Mouse (Mus musculus): Measurements from ENCODE around the gene Pth1r. TPM values are rescaled to one million over a fixed set of nuclear protein-coding genes. Genes with fewer than 3 reads are reported as not detected.

Gene Pth1r
- total RNA-seq, 2 experiments from 2014 or later: 9.1 TPM

GRCm38 (mm10) chr9:110725721-110726135 is 21.2 kb downstream of the Pth1r start:
- intact Hi-C loops (cut with DNase I): loop anchor here (5.0 kb wide), 1 partner anchor 227 kb away; the partner anchor contains the start of gene Lrrc2
- DNase-seq: peak; percentile 45 to 64

- no peak for DNase-seq
- intact Hi-C loops (cut with DNase I): loop anchor here (2.0 kb wide), 1 partner anchor 37 kb away; no protein-coding TSS in a partner anchor
Observed at GRCm38 (mm10) chr9:110722060-110722459, 24.9 kb downstream of the Pth1r start.

GRCm38 (mm10) chr9:110719977-110720376 is 27.0 kb downstream of the Pth1r start:
- intact Hi-C loops (cut with DNase I): loop anchor here (5.0 kb wide), 1 partner anchor 273 kb away; no protein-coding TSS in a partner anchor
- DNase-seq: no peak

GRCm38 (mm10) chr9:110718810-110719209 is 28.1 kb downstream of the Pth1r start:
- no peak for DNase-seq
- intact Hi-C loops (cut with DNase I): loop anchor here (5.0 kb wide), 1 partner anchor 272 kb away; no protein-coding TSS in a partner anchor

- intact Hi-C loops (cut with DNase I): loop anchor here (5.0 kb wide), 1 partner anchor 271 kb away; no protein-coding TSS in a partner anchor
- no peak for DNase-seq
Observed at GRCm38 (mm10) chr9:110718071-110718470, 28.9 kb downstream of the Pth1r start.

- peak; percentile 64 to 75 for DNase-seq
Observed at GRCm38 (mm10) chr9:110716775-110717174, 30.2 kb downstream of the Pth1r start.

GRCm38 (mm10) chr9:110715426-110715825 is 31.5 kb downstream of the Pth1r start:
- intact Hi-C loops (cut with DNase I): loop anchor here (5.0 kb wide), 1 partner anchor 268 kb away; no protein-coding TSS in a partner anchor
- DNase-seq: no peak

More at GRCm38 (mm10) chr9:110716775-110717174, 30.2 kb downstream of the Pth1r start:
- intact Hi-C loops (cut with DNase I): loop anchor here (1.0 to 5.0 kb wide), 3 partner anchors 65 to 269 kb away; no protein-coding TSS in a partner anchor

- intact Hi-C loops (cut with DNase I): loop anchor here (5.0 kb wide), 2 partner anchors 181 to 301 kb away; partner anchors contain the start of gene Setd2
- no peak for DNase-seq
Observed at GRCm38 (mm10) chr9:110713389-110713788, 33.6 kb downstream of the Pth1r start.

- DNase-seq: no peak
- intact Hi-C loops (cut with DNase I): loop anchor here (5.0 kb wide), 2 partner anchors 180 to 300 kb away; partner anchors contain the start of gene Setd2
Observed at GRCm38 (mm10) chr9:110712545-110712944, 34.4 kb downstream of the Pth1r start.

GRCm38 (mm10) chr9:110711996-110712395 is 34.9 kb downstream of the Pth1r start:
- DNase-seq: no peak
- intact Hi-C loops (cut with DNase I): loop anchor here (5.0 kb wide), 2 partner anchors 180 to 300 kb away; partner anchors contain the start of gene Setd2

- no peak for DNase-seq
- intact Hi-C loops (cut with DNase I): loop anchor here (5.0 kb wide), 2 partner anchors 179 to 299 kb away; partner anchors contain the start of gene Setd2
Observed at GRCm38 (mm10) chr9:110711532-110711931, 35.4 kb downstream of the Pth1r start.

GRCm38 (mm10) chr9:110709640-110710258 is 37.2 kb downstream of the Pth1r start:
- DNase-seq: peak; percentile 81 to 85
- intact Hi-C loops (cut with DNase I): loop anchor here (1.0 to 5.0 kb wide), 4 partner anchors 37 to 297 kb away; partner anchors contain the start of gene Setd2

GRCm38 (mm10) chr9:110706784-110707183 is 40.2 kb downstream of the Pth1r start:
- intact Hi-C loops (cut with DNase I): loop anchor here (5.0 kb wide), 1 partner anchor 34 kb away; no protein-coding TSS in a partner anchor
- no peak for DNase-seq

GRCm38 (mm10) chr9:110703951-110704350 is 43.0 kb downstream of the Pth1r start:
- intact Hi-C loops (cut with DNase I): loop anchor here (2.0 kb wide), 1 partner anchor 17 kb away; no protein-coding TSS in a partner anchor
- DNase-seq: no peak

GRCm38 (mm10) chr9:110702848-110703247 is 44.1 kb downstream of the Pth1r start:
- intact Hi-C loops (cut with DNase I): no loop called here

GRCm38 (mm10) chr9:110701114-110702032 is 45.6 kb downstream of the Pth1r start:
- intact Hi-C loops (cut with DNase I): no loop called here
- no peak for DNase-seq

More at GRCm38 (mm10) chr9:110702848-110703247, 44.1 kb downstream of the Pth1r start:
- no peak for DNase-seq

GRCm38 (mm10) chr9:110699574-110699973 is 47.4 kb downstream of the Pth1r start:
- intact Hi-C loops (cut with DNase I): no loop called here
- DNase-seq: no peak

- DNase-seq: peak in 1 of 2 experiments; percentile 61
- intact Hi-C loops (cut with DNase I): no loop called here
Observed at GRCm38 (mm10) chr9:110697465-110697864, 49.5 kb downstream of the Pth1r start.

GRCm38 (mm10) chr9:110696427-110696826 is 50.5 kb downstream of the Pth1r start:
- intact Hi-C loops (cut with DNase I): no loop called here
- no peak for DNase-seq

GRCm38 (mm10) chr9:110695165-110695755 is 51.7 kb downstream of the Pth1r start:
- intact Hi-C loops (cut with DNase I): no loop called here
- no peak for DNase-seq

Measured in heart, postnatal 14 days (tissue).